ENCODE assay signal across 8 mouse cellular contexts in the genomic region with DNA sequence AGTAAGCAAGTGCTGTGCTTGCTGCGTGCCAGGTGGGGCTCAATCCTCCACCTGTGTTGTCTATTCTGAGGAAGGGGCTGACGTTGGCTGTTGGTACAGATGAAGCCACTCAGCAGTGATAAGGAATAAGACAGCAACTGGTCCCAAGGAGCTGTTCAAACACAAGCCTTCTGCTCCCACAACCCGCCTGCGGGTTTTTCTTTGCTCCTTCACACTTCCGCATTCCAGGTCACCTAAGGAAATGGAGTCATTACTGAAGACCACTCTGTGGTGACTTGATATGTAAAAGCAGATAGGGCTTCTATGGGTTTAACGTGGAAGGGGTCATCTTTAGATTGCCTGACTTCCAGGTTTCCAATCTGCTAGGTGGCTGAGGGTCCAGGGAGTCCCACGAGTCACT. TPM values are rescaled to one million over a fixed set of nuclear protein-coding genes. Genes with fewer than 3 reads are reported as not detected.
A peak's percentile ranks its signal among the peaks of the same experiment; 100 is the strongest.
DNase-seq lines count a peak whose midpoint lies in the region; ATAC-seq and TF ChIP-seq lines count a peak whose summit lies in the region.

No protein-coding gene starts in this region.

- no peak overlapping the region for H3K4me3 ChIP-seq in forebrain, embryonic 13.5 days
- no peak overlapping the region for H3K4me3 ChIP-seq in forebrain, embryonic 12.5 days (replicated peaks)
- H3K4me3 ChIP-seq in liver, adult 2 months (ENCODE audit: insufficient read depth, low read depth, low read length): no peak overlapping the region
- no peak overlapping the region for H3K4me3 ChIP-seq in intestine, embryonic 14.5 days (ENCODE audit: low read depth, low read length)
- H3K4me3 ChIP-seq in olfactory bulb, adult 2 months (ENCODE audit: insufficient read depth, low read depth, low read length): no peak overlapping the region

- 81% methylated on average over 7 of the region's 7 CpGs for WGBS in forebrain, embryonic 13.5 days
- WGBS in forebrain, embryonic 12.5 days: 70% methylated on average over 7 of the region's 7 CpGs
- 72% methylated on average over 7 of the region's 7 CpGs for WGBS in liver, adult 2 months
- 28% methylated on average over 7 of the region's 7 CpGs for WGBS in intestine, embryonic 14.5 days
- 64% methylated on average over 7 of the region's 7 CpGs for WGBS in olfactory bulb, adult 2 months

- H3K9me3 ChIP-seq in forebrain, embryonic 13.5 days (replicated peaks): no peaks in the 10 kb centered on the region
- H3K9me3 ChIP-seq in forebrain, embryonic 12.5 days: no peaks in the 10 kb centered on the region
- no peaks in the 10 kb centered on the region for H3K9me3 ChIP-seq in intestine, embryonic 14.5 days (ENCODE audit: control insufficient read depth, low read length)

- no peaks in the 10 kb centered on the region for H3K36me3 ChIP-seq in forebrain, embryonic 13.5 days (ENCODE audit: poor library complexity, severe bottlenecking)
- no peaks in the 10 kb centered on the region for H3K36me3 ChIP-seq in forebrain, embryonic 12.5 days (replicated peaks)
- no peaks in the 10 kb centered on the region for H3K36me3 ChIP-seq in liver, adult 2 months (ENCODE audit: control insufficient read depth, insufficient read depth, low read length)
- 0 out of 2 replicates have a peak, but pooled peaks cover 3% of the 10 kb centered on the region for H3K36me3 ChIP-seq in intestine, embryonic 14.5 days (ENCODE audit: control insufficient read depth, insufficient read depth, low read length)

- H3K79me2 ChIP-seq in liver, adult 2 months (ENCODE audit: control insufficient read depth, insufficient read depth, low read length): no peaks in the 10 kb centered on the region

- ATAC-seq in forebrain, embryonic 13.5 days: no peak
- no peak for ATAC-seq in forebrain, embryonic 12.5 days (ENCODE audit: low FRiP score)
- ATAC-seq in intestine, embryonic 14.5 days (replicated peaks; ENCODE audit: low FRiP score, low TSS enrichment, low read depth): no peak; the same call in 1 of the 2 replicates

- no peaks in the 10 kb centered on the region for H3K27me3 ChIP-seq in forebrain, embryonic 13.5 days
- H3K27me3 ChIP-seq in forebrain, embryonic 12.5 days: peaks cover 14% of the 10 kb centered on the region; the same call in 1 of the 2 replicates
- no peaks in the 10 kb centered on the region for H3K27me3 ChIP-seq in liver, adult 2 months (ENCODE audit: control insufficient read depth, insufficient read depth, low read length)
- no peaks in the 10 kb centered on the region for H3K27me3 ChIP-seq in intestine, embryonic 14.5 days (replicated peaks; ENCODE audit: control insufficient read depth, insufficient read depth, low read length)

- no peak for DNase-seq in liver, adult 2 months (ENCODE audit: extremely low read depth, low read depth, low spot score)
- no peak for DNase-seq in liver
- peak; percentile 65 for DNase-seq in intestine, embryonic 14.5 days (ENCODE audit: low spot score)
- no peak for DNase-seq in left cerebral cortex, postnatal 25 days (ENCODE audit: low spot score in 2 of 2)
- no peak for DNase-seq in frontal cortex, postnatal 25 days (ENCODE audit: low spot score in 2 of 2)

- no peak for TF ChIP-seq POLR2A in liver, adult 2 months (IDR thresholded peaks at IDR 0.05; ENCODE audit: extremely low read depth, insufficient read depth, low read length)
- no peak for TF ChIP-seq POLR2A in olfactory bulb, adult 2 months (IDR thresholded peaks at IDR 0.05; ENCODE audit: insufficient read depth, low read depth, low read length)

- H3K27ac ChIP-seq in forebrain, embryonic 13.5 days: 0 out of 2 replicates have a peak overlapping the region, but pooled peaks have one; percentile 26
- no peak overlapping the region for H3K27ac ChIP-seq in forebrain, embryonic 12.5 days
- peak overlapping the region; percentile 20; the same call in 1 of the 2 replicates for H3K27ac ChIP-seq in liver, adult 2 months (replicated peaks; ENCODE audit: insufficient read depth, low read depth, low read length)
- peak overlapping the region; percentile 96 for H3K27ac ChIP-seq in intestine, embryonic 14.5 days (ENCODE audit: low read depth)
- H3K27ac ChIP-seq in olfactory bulb, adult 2 months (ENCODE audit: insufficient read depth, low read depth, low read length): peak overlapping the region; percentile 83

- H3K4me1 ChIP-seq in forebrain, embryonic 13.5 days: peaks cover 60% of the 10 kb centered on the region
- H3K4me1 ChIP-seq in forebrain, embryonic 12.5 days: peaks cover 59% of the 10 kb centered on the region
- peaks cover 10% of the 10 kb centered on the region; the same call in 1 of the 2 replicates for H3K4me1 ChIP-seq in liver, adult 2 months (ENCODE audit: control insufficient read depth, insufficient read depth, low read length)
- H3K4me1 ChIP-seq in intestine, embryonic 14.5 days (replicated peaks; ENCODE audit: control insufficient read depth, insufficient read depth, low read length): peaks cover 62% of the 10 kb centered on the region
- peaks cover 50% of the 10 kb centered on the region for H3K4me1 ChIP-seq in olfactory bulb, adult 2 months (ENCODE audit: control insufficient read depth, insufficient read depth, low read length)

- H3K9ac ChIP-seq in forebrain, embryonic 13.5 days: no peak overlapping the region
- H3K9ac ChIP-seq in forebrain, embryonic 12.5 days: no peak overlapping the region
- H3K9ac ChIP-seq in liver, adult 2 months (ENCODE audit: low read depth, low read length): no peak overlapping the region
- H3K9ac ChIP-seq in intestine, embryonic 14.5 days (ENCODE audit: low read length): peak overlapping the region; percentile 31

- intact Hi-C loops in left cerebral cortex, postnatal 25 days (cut with DNase I): no loop called here

- no peak for TF ChIP-seq CTCF in liver, adult 2 months (IDR thresholded peaks at IDR 0.05; ENCODE audit: low read depth, low read length)
- TF ChIP-seq CTCF in olfactory bulb, adult 2 months (IDR thresholded peaks at IDR 0.05; ENCODE audit: insufficient read depth, low read depth, low read length): no peak

- no peak overlapping the region for H3K4me2 ChIP-seq in forebrain, embryonic 13.5 days
- no peak overlapping the region for H3K4me2 ChIP-seq in forebrain, embryonic 12.5 days
- H3K4me2 ChIP-seq in intestine, embryonic 14.5 days (ENCODE audit: low read length): peak overlapping the region; percentile 80

RNA-seq across cellular contexts. Expression of gene Csrp1, which starts 11.5 kb away (rescaled TPM):
- 19.8 and 21.7 TPM in 2 replicates for polyA plus RNA-seq in forebrain, embryonic 13.5 days (2015; fragmentation: Nextera tagmentation; extraction: Ambion mirVana)
- 31.6 and 33.9 TPM in 2 replicates for polyA plus RNA-seq in forebrain, embryonic 12.5 days (2016; fragmentation: Nextera tagmentation; extraction: Ambion mirVana)
- total RNA-seq in liver, adult 2 months (2014; rRNA removed): 11.9 and 12.2 TPM in 2 replicates
- polyA plus RNA-seq in liver, adult 2 months (2012; rRNA removed): 12.1 and 13.7 TPM in 2 replicates
- 225 and 242 TPM in 2 replicates for polyA plus RNA-seq in intestine, embryonic 14.5 days (2014; fragmentation: Nextera tagmentation; extraction: Ambion mirVana)
- polyA plus RNA-seq in olfactory bulb, adult 2 months (2012; ENCODE audit: insufficient read depth, insufficient read length, low replicate concordance, missing spikeins): 169 and 254 TPM in 2 replicates
- total RNA-seq in left cerebral cortex, postnatal 25 days (2021): 100 to 1,000 TPM; 179 to 206 TPM

RNA-seq across cellular contexts. Expression of gene Phlda3, which starts 34.5 kb away (rescaled TPM):
- 12.1 TPM in 2 replicates for polyA plus RNA-seq in forebrain, embryonic 13.5 days (2015; fragmentation: Nextera tagmentation; extraction: Ambion mirVana)
- polyA plus RNA-seq in forebrain, embryonic 12.5 days (2016; fragmentation: Nextera tagmentation; extraction: Ambion mirVana): 14.8 and 16.9 TPM in 2 replicates
- 1.7 and 1.9 TPM in 2 replicates for total RNA-seq in liver, adult 2 months (2014; rRNA removed)
- polyA plus RNA-seq in liver, adult 2 months (2012; rRNA removed): 0.62 and 1.8 TPM in 2 replicates
- 56.0 and 58.2 TPM in 2 replicates for polyA plus RNA-seq in intestine, embryonic 14.5 days (2014; fragmentation: Nextera tagmentation; extraction: Ambion mirVana)
- polyA plus RNA-seq in olfactory bulb, adult 2 months (2012; ENCODE audit: insufficient read depth, insufficient read length, low replicate concordance, missing spikeins): not detected in 2 replicates
- total RNA-seq in left cerebral cortex, postnatal 25 days (2021): 10 to 100 TPM; 20.0 to 20.3 TPM

RNA-seq across cellular contexts. Expression of gene Tnni1, which starts 47.8 kb away (rescaled TPM):
- 0.37 and 1.1 TPM in 2 replicates for polyA plus RNA-seq in forebrain, embryonic 13.5 days (2015; fragmentation: Nextera tagmentation; extraction: Ambion mirVana)
- 0.85 and 1.4 TPM in 2 replicates for polyA plus RNA-seq in forebrain, embryonic 12.5 days (2016; fragmentation: Nextera tagmentation; extraction: Ambion mirVana)
- total RNA-seq in liver, adult 2 months (2014; rRNA removed): 0.46 TPM in 1 of 2 replicates, not detected in the other
- polyA plus RNA-seq in liver, adult 2 months (2012; rRNA removed): 0.14 TPM in 1 of 2 replicates, not detected in the other
- 5.8 and 6.4 TPM in 2 replicates for polyA plus RNA-seq in intestine, embryonic 14.5 days (2014; fragmentation: Nextera tagmentation; extraction: Ambion mirVana)
- not detected in 2 replicates for polyA plus RNA-seq in olfactory bulb, adult 2 months (2012; ENCODE audit: insufficient read depth, insufficient read length, low replicate concordance, missing spikeins)
- total RNA-seq in left cerebral cortex, postnatal 25 days (2021): 1 to 10 TPM; 2.5 to 3.4 TPM
